Mouse (Mus musculus): Measurements from ENCODE around the gene Gli2. TPM values are rescaled to one million over a fixed set of nuclear protein-coding genes. Genes with fewer than 3 reads are reported as not detected.
A peak's percentile ranks its signal among the peaks of the same experiment; 100 is the strongest.

Gene Gli2
- polyA plus RNA-seq, 1 experiment, result 13.6 TPM

DNA sequence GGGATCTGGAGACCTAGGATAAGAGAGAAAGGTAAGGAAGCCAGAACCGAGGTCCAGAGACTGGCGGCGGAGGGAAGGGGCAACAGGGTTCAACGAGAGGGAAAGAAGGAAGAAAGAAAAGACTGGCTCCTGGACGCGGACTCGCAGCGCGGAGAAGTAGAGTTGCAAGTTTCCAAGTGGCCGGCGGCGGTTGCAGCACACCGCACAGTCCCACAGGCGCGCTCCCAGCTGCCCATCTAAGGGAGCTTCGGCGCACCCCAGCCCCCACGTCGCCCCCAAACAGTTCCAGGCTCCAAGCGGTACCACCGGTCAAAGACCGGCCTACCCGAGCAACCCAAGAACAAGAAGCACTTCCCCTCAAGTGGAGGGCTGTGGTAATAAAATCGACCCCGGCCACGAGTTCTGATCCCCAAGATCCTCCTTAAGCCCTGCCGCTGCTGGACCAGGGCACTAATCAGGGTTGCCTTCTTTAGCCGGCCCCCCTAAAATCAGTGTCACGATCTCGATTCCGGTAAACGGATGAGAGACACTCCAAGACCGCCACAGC lies 715 bp downstream of the Gli2 start:
- peaks cover 12% of the 10 kb centered on the region for H3K4me1 ChIP-seq (ENCODE audit: control insufficient read depth, insufficient read depth, low read length)

DNA sequence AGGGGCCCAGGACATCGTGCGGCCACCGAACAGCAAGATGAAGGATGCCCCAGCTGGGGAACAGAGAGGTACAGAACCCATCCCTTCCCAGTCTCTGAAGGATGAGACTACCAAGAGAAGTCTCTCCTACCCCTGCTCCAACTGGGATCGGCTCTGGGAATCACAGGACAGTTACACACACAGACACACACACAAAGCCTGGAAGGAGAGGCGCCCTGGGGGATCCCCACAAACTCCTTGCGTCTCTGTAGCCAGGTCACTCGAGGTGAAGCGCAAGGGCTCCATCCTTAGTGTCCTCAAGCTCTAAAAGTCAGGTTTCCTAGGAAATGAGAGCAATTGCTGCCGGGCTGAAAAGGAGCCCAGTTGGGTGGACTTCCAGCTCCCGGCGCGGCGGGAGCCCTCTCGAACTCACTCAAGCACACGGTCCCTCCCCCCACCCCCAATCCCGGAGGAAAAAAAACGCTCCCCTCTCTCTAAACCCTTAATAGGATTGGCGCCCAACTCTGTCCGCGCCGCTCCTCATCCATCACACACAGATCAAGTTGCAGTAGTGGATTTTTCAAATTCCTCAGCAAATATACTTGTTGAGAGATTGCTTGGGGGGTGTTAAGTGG lies 1.4 kb downstream of the Gli2 start:
- Histone ChIP-seq H3K27ac (ENCODE audit: insufficient read depth, low read length) (peak overlapping the region; percentile 62), H3K4me3 (ENCODE audit: insufficient read depth, low read length) (peak overlapping the region; percentile 56), H3K4me1 (ENCODE audit: control insufficient read depth, insufficient read depth, low read length) (peaks cover 15% of the 10 kb centered on the region)
- TF ChIP-seq POLR2A (IDR thresholded peaks at IDR 0.05; ENCODE audit: low read depth, low read length) (peak; percentile 11; the same call in 1 of the 2 replicates), CTCF (IDR thresholded peaks at IDR 0.05; ENCODE audit: borderline replicate concordance, insufficient read depth, low read length) (no peak)

More for the DNA sequence above, 715 bp downstream of the Gli2 start:
- peak overlapping the region; percentile 56 for H3K4me3 ChIP-seq (ENCODE audit: insufficient read depth, low read length)
- H3K27ac ChIP-seq (ENCODE audit: insufficient read depth, low read length), result peak overlapping the region; percentile 62
- 0 out of 2 replicates have a peak, but pooled peaks have one; percentile 6 for TF ChIP-seq POLR2A (IDR thresholded peaks at IDR 0.05; ENCODE audit: low read depth, low read length)
- TF ChIP-seq CTCF (IDR thresholded peaks at IDR 0.05; ENCODE audit: borderline replicate concordance, insufficient read depth, low read length), result no peak

- Histone ChIP-seq H3K4me3 (ENCODE audit: insufficient read depth, low read length) (peak overlapping the region; percentile 56), H3K4me1 (ENCODE audit: control insufficient read depth, insufficient read depth, low read length) (peaks cover 15% of the 10 kb centered on the region), H3K27ac (ENCODE audit: insufficient read depth, low read length) (peak overlapping the region; percentile 62)
- TF ChIP-seq POLR2A (IDR thresholded peaks at IDR 0.05; ENCODE audit: low read depth, low read length) (no peak), CTCF (IDR thresholded peaks at IDR 0.05; ENCODE audit: borderline replicate concordance, insufficient read depth, low read length) (no peak)
Measured at GRCm38 (mm10) chr1:119051192-119051937, 2.1 kb downstream of the Gli2 start.

GRCm38 (mm10) chr1:119049812-119050615 lies 3.4 kb downstream of the Gli2 start:
- H3K4me3 ChIP-seq (ENCODE audit: insufficient read depth, low read length), result no peak overlapping the region
- TF ChIP-seq POLR2A (IDR thresholded peaks at IDR 0.05; ENCODE audit: low read depth, low read length) (no peak), CTCF (IDR thresholded peaks at IDR 0.05; ENCODE audit: borderline replicate concordance, insufficient read depth, low read length) (no peak)
- peaks cover 15% of the 10 kb centered on the region for H3K4me1 ChIP-seq (ENCODE audit: control insufficient read depth, insufficient read depth, low read length)
- H3K27ac ChIP-seq (ENCODE audit: insufficient read depth, low read length), result no peak overlapping the region

GRCm38 (mm10) chr1:119048988-119049387 lies 4.4 kb downstream of the Gli2 start:
- no peak for TF ChIP-seq POLR2A (IDR thresholded peaks at IDR 0.05; ENCODE audit: low read depth, low read length)
- TF ChIP-seq CTCF (IDR thresholded peaks at IDR 0.05; ENCODE audit: borderline replicate concordance, insufficient read depth, low read length), result no peak
- Histone ChIP-seq H3K4me1 (ENCODE audit: control insufficient read depth, insufficient read depth, low read length) (peaks cover 10% of the 10 kb centered on the region), H3K4me3 (ENCODE audit: insufficient read depth, low read length) (no peak overlapping the region), H3K27ac (ENCODE audit: insufficient read depth, low read length) (no peak overlapping the region)

DNA sequence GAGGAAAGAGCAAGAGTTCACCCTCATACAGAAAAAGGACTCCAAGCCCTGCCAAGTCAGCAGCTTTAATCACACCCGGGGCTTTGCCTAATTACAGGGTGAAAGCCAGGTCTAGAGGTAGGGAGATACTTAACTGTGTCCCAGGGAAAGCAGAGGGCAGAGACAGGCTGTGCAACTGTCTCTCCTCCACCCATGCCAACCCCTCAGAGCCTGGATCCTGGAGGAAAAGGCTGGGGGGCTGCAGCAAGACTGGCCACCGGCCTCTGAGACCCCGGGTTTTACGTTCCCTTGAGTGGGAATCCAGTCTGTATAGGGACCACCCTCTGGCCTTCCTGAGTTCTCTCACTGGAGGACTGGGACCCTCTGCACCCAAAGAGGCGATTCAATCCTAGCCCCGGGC lies 4.9 kb downstream of the Gli2 start:
- peaks cover 10% of the 10 kb centered on the region for H3K4me1 ChIP-seq (ENCODE audit: control insufficient read depth, insufficient read depth, low read length)

GRCm38 (mm10) chr1:119047462-119048371 lies 5.7 kb downstream of the Gli2 start:
- peak overlapping the region; percentile 49 for H3K4me3 ChIP-seq (ENCODE audit: insufficient read depth, low read length)
- peaks cover 10% of the 10 kb centered on the region for H3K4me1 ChIP-seq (ENCODE audit: control insufficient read depth, insufficient read depth, low read length)
- peak overlapping the region; percentile 55; the same call in 1 of the 2 replicates for H3K27ac ChIP-seq (ENCODE audit: insufficient read depth, low read length)
- TF ChIP-seq POLR2A (IDR thresholded peaks at IDR 0.05; ENCODE audit: low read depth, low read length), result peak; percentile 44
- no peak for TF ChIP-seq CTCF (IDR thresholded peaks at IDR 0.05; ENCODE audit: borderline replicate concordance, insufficient read depth, low read length)

More for the DNA sequence above, 4.9 kb downstream of the Gli2 start:
- TF ChIP-seq POLR2A (IDR thresholded peaks at IDR 0.05; ENCODE audit: low read depth, low read length), result no peak
- no peak for TF ChIP-seq CTCF (IDR thresholded peaks at IDR 0.05; ENCODE audit: borderline replicate concordance, insufficient read depth, low read length)
- peak overlapping the region; percentile 2; the same call in 1 of the 2 replicates for H3K27ac ChIP-seq (ENCODE audit: insufficient read depth, low read length)
- H3K4me3 ChIP-seq (ENCODE audit: insufficient read depth, low read length), result no peak overlapping the region

DNA sequence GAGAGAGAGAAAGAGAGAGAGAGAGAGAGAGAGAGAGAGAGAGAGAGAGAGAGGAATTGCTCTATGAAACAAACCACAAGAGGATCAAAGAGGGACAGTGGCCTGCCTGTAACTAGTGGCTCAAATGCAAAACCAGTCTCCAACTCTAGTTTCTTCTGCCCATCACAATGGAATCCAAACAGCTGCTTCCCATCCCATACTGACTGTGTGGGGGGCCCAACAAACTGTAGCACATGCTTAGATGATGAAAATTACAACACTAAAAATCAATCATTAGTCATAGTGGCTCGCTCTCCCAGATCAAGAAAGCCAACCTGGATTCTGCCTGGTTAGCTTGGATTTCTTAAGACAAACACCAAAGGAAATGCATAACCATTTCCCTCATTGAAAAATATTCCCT lies 15.0 kb downstream of the Gli2 start:
- Histone ChIP-seq H3K4me3 (ENCODE audit: insufficient read depth, low read length) (no peak overlapping the region), H3K4me1 (ENCODE audit: control insufficient read depth, insufficient read depth, low read length) (peaks cover 12% of the 10 kb centered on the region), H3K27ac (ENCODE audit: insufficient read depth, low read length) (no peak overlapping the region)
- TF ChIP-seq POLR2A (IDR thresholded peaks at IDR 0.05; ENCODE audit: low read depth, low read length), result no peak
- no peak for TF ChIP-seq CTCF (IDR thresholded peaks at IDR 0.05; ENCODE audit: borderline replicate concordance, insufficient read depth, low read length)
